22 mouse cellular contexts compared by ENCODE assay signal in genomic region chr12:48020416-48020815, GRCm38 (mm10).
"Had no signal": no experiment of that assay in that cellular context is flagged by ENCODE, and none has a peak within 500 bp of the region (broad histone marks: within the 10 kb centered on the region; RNA-seq: fewer than 3 reads in every experiment).

No protein-coding gene starts in this region.

- H3K36me3 ChIP-seq: limb, embryonic 12.5 days; limb, embryonic 15.5 days; lung, embryonic 15.5 days; midbrain, embryonic 12.5 days; midbrain, embryonic 15.5 days; neural tube, embryonic 12.5 days; neural tube, embryonic 15.5 days had no signal

- H3K4me2 ChIP-seq: limb, embryonic 12.5 days; limb, embryonic 15.5 days; liver, embryonic 11.5 days; lung, embryonic 15.5 days; midbrain, embryonic 12.5 days; midbrain, embryonic 15.5 days; neural tube, embryonic 12.5 days; neural tube, embryonic 15.5 days had no signal

- H3K4me3 ChIP-seq: limb, embryonic 12.5 days; limb, embryonic 15.5 days; lung, embryonic 15.5 days; midbrain, embryonic 12.5 days; midbrain, embryonic 15.5 days; neural tube, embryonic 12.5 days; neural tube, embryonic 15.5 days had no signal

- H3K27me3 ChIP-seq: limb, embryonic 12.5 days; limb, embryonic 15.5 days; lung, embryonic 15.5 days; midbrain, embryonic 12.5 days; midbrain, embryonic 15.5 days; neural tube, embryonic 12.5 days; neural tube, embryonic 15.5 days had no signal

- H3K27ac ChIP-seq: limb, embryonic 12.5 days; limb, embryonic 15.5 days; liver, embryonic 14.5 days; lung, embryonic 15.5 days; midbrain, embryonic 12.5 days; midbrain, embryonic 15.5 days; neural tube, embryonic 12.5 days; neural tube, embryonic 15.5 days had no signal

- H3K9me3 ChIP-seq: limb, embryonic 12.5 days; limb, embryonic 15.5 days; lung, embryonic 15.5 days; midbrain, embryonic 12.5 days; midbrain, embryonic 15.5 days; neural tube, embryonic 12.5 days; neural tube, embryonic 15.5 days had no signal

- ATAC-seq: liver, postnatal 0 days; midbrain, embryonic 15.5 days had no signal

- H3K4me1 ChIP-seq: limb, embryonic 12.5 days; limb, embryonic 15.5 days; lung, embryonic 15.5 days; midbrain, embryonic 12.5 days; midbrain, embryonic 15.5 days; neural tube, embryonic 12.5 days; neural tube, embryonic 15.5 days had no signal

- DNase-seq: kidney, adult 2 months; kidney, postnatal 10 days; kidney, postnatal 36 days; left cerebral cortex, postnatal 4 days; liver, postnatal 0 days; lung, postnatal 10 days; lung, postnatal 36 days; right cerebral cortex, adult 18-20 months; right cerebral cortex, postnatal 14 days; spleen, adult 18-20 months; thymus, adult 18-20 months; thymus, postnatal 14 days; thymus, postnatal 4 days had no signal

- H3K9ac ChIP-seq: limb, embryonic 12.5 days; limb, embryonic 15.5 days; liver, embryonic 14.5 days; liver, postnatal 0 days; lung, embryonic 15.5 days; midbrain, embryonic 12.5 days; midbrain, embryonic 15.5 days; neural tube, embryonic 12.5 days; neural tube, embryonic 15.5 days had no signal
